Mouse (Mus musculus): ENCODE measurements around the gene Prkag3.

Prkag3 gene

GRCm38 (mm10) chr1:74713099-74713858 lies 35.7 kb downstream of the Prkag3 start, which contains the start of gene Cyp27a1:
Cyp27a1 (plus strand) TSS chr1:74713574.
- DNase-seq (ENCODE audit: low spot score): peak; percentile 5

- DNase-seq (ENCODE audit: low spot score): no peak
Observed at GRCm38 (mm10) chr1:74712461-74713098, 36.4 kb downstream of the Prkag3 start.

GRCm38 (mm10) chr1:74712046-74712445 lies 37.0 kb downstream of the Prkag3 start:
- DNase-seq (ENCODE audit: low spot score): no peak

- no peak for DNase-seq (ENCODE audit: low spot score)
Observed at GRCm38 (mm10) chr1:74709566-74709965, 39.5 kb downstream of the Prkag3 start.

- DNase-seq (ENCODE audit: low spot score): no peak
Observed at GRCm38 (mm10) chr1:74705016-74705415, 44.0 kb downstream of the Prkag3 start.

- DNase-seq (ENCODE audit: low spot score): peak; percentile 22
Observed at GRCm38 (mm10) chr1:74704156-74704555, 44.9 kb downstream of the Prkag3 start.

GRCm38 (mm10) chr1:74702142-74702553 lies 46.9 kb downstream of the Prkag3 start:
- no peak for DNase-seq (ENCODE audit: low spot score)

GRCm38 (mm10) chr1:74698791-74699190 lies 50.2 kb downstream of the Prkag3 start:
- DNase-seq (ENCODE audit: low spot score): no peak

- DNase-seq (ENCODE audit: low spot score): no peak
Observed at GRCm38 (mm10) chr1:74698353-74698752, 50.7 kb downstream of the Prkag3 start.

- DNase-seq (ENCODE audit: low spot score): no peak
Observed at GRCm38 (mm10) chr1:74697416-74697815, 51.6 kb downstream of the Prkag3 start.

GRCm38 (mm10) chr1:74695836-74696235 lies 53.2 kb downstream of the Prkag3 start:
- no peak for DNase-seq (ENCODE audit: low spot score)

- no peak for DNase-seq (ENCODE audit: low spot score)
Observed at GRCm38 (mm10) chr1:74693891-74694583, 55.0 kb downstream of the Prkag3 start.

All from left cerebral cortex, adult 11 months (tissue).